Mouse (Mus musculus) heart, adult 2 months (tissue): ENCODE data around the gene Rnaseh2b.
A peak's percentile ranks its signal among the peaks of the same experiment; 100 is the strongest.

Experiments
- CTCF ChIP-seq: fragments of 200-600 bp; IDR thresholded peaks from 2 replicates; pipeline ENCODE4 v1.8.1; 2022; ENCODE audit warnings: antibody characterized with exemption, mild to moderate bottlenecking, moderate library complexity
- POLR2A ChIP-seq: fragments of 200-500 bp; IDR thresholded peaks from 2 replicates; pipeline ENCODE4 v1.6.1; 2011; ENCODE audit warnings: mild to moderate bottlenecking, low read depth, low read length, control low read depth; ENCODE audit not compliant: insufficient read depth

- TF ChIP-seq CTCF, result peak; percentile 81
- no peak for TF ChIP-seq POLR2A
Observed at GRCm38 (mm10) chr14:62251999-62252398, 40.4 kb upstream of the Rnaseh2b start.
